Mouse (Mus musculus): ENCODE results near the gene Tshz2.

Gene Tshz2

GRCm38 (mm10) chr2:170028488-170029303 lies 395.9 kb downstream of the Tshz2 start:
- Histone ChIP-seq H3K36me3 (ENCODE audit: control insufficient read depth, insufficient read depth, low read length, poor library complexity, severe bottlenecking) (no peaks in the 10 kb centered on the region), H3K27me3 (ENCODE audit: control insufficient read depth, insufficient read depth, low read length, poor library complexity, severe bottlenecking) (no peaks in the 10 kb centered on the region)
- DNase-seq (ENCODE audit: low read depth, low spot score) = no peak

GRCm38 (mm10) chr2:170029304-170029856 lies 396.6 kb downstream of the Tshz2 start:
- DNase-seq (ENCODE audit: low read depth, low spot score) = no peak
- Histone ChIP-seq H3K36me3 (ENCODE audit: control insufficient read depth, insufficient read depth, low read length, poor library complexity, severe bottlenecking) (no peaks in the 10 kb centered on the region), H3K27me3 (ENCODE audit: control insufficient read depth, insufficient read depth, low read length, poor library complexity, severe bottlenecking) (no peaks in the 10 kb centered on the region)

- DNase-seq (ENCODE audit: low read depth, low spot score) = no peak
- no peaks in the 10 kb centered on the region for H3K36me3 ChIP-seq (ENCODE audit: control insufficient read depth, insufficient read depth, low read length, poor library complexity, severe bottlenecking)
- no peaks in the 10 kb centered on the region for H3K27me3 ChIP-seq (ENCODE audit: control insufficient read depth, insufficient read depth, low read length, poor library complexity, severe bottlenecking)
Measured at GRCm38 (mm10) chr2:170031226-170031625, 398.4 kb downstream of the Tshz2 start.

- H3K27me3 ChIP-seq (ENCODE audit: control insufficient read depth, insufficient read depth, low read length, poor library complexity, severe bottlenecking) = no peaks in the 10 kb centered on the region
- no peaks in the 10 kb centered on the region for H3K36me3 ChIP-seq (ENCODE audit: control insufficient read depth, insufficient read depth, low read length, poor library complexity, severe bottlenecking)
- no peak for DNase-seq (ENCODE audit: low read depth, low spot score)
Measured at GRCm38 (mm10) chr2:170031872-170032271, 399.1 kb downstream of the Tshz2 start.

GRCm38 (mm10) chr2:170033219-170033618 lies 400.4 kb downstream of the Tshz2 start:
- no peaks in the 10 kb centered on the region for H3K27me3 ChIP-seq (ENCODE audit: control insufficient read depth, insufficient read depth, low read length, poor library complexity, severe bottlenecking)
- DNase-seq (ENCODE audit: low read depth, low spot score) = no peak
- H3K36me3 ChIP-seq (ENCODE audit: control insufficient read depth, insufficient read depth, low read length, poor library complexity, severe bottlenecking) = no peaks in the 10 kb centered on the region

GRCm38 (mm10) chr2:170034794-170035193 lies 402.0 kb downstream of the Tshz2 start:
- no peaks in the 10 kb centered on the region for H3K36me3 ChIP-seq (ENCODE audit: control insufficient read depth, insufficient read depth, low read length, poor library complexity, severe bottlenecking)
- H3K27me3 ChIP-seq (ENCODE audit: control insufficient read depth, insufficient read depth, low read length, poor library complexity, severe bottlenecking) = no peaks in the 10 kb centered on the region
- DNase-seq (ENCODE audit: low read depth, low spot score) = no peak

GRCm38 (mm10) chr2:170036791-170037241 lies 404.0 kb downstream of the Tshz2 start:
- Histone ChIP-seq H3K36me3 (ENCODE audit: control insufficient read depth, insufficient read depth, low read length, poor library complexity, severe bottlenecking) (no peaks in the 10 kb centered on the region), H3K27me3 (ENCODE audit: control insufficient read depth, insufficient read depth, low read length, poor library complexity, severe bottlenecking) (no peaks in the 10 kb centered on the region)
- DNase-seq (ENCODE audit: low read depth, low spot score) = no peak

GRCm38 (mm10) chr2:170037346-170037745 lies 404.5 kb downstream of the Tshz2 start:
- H3K36me3 ChIP-seq (ENCODE audit: control insufficient read depth, insufficient read depth, low read length, poor library complexity, severe bottlenecking) = no peaks in the 10 kb centered on the region
- H3K27me3 ChIP-seq (ENCODE audit: control insufficient read depth, insufficient read depth, low read length, poor library complexity, severe bottlenecking) = no peaks in the 10 kb centered on the region
- DNase-seq (ENCODE audit: low read depth, low spot score) = no peak

GRCm38 (mm10) chr2:170039772-170040171 lies 407.0 kb downstream of the Tshz2 start:
- Histone ChIP-seq H3K36me3 (ENCODE audit: control insufficient read depth, insufficient read depth, low read length, poor library complexity, severe bottlenecking) (no peaks in the 10 kb centered on the region), H3K27me3 (ENCODE audit: control insufficient read depth, insufficient read depth, low read length, poor library complexity, severe bottlenecking) (no peaks in the 10 kb centered on the region)
- no peak for DNase-seq (ENCODE audit: low read depth, low spot score)

- H3K27me3 ChIP-seq (ENCODE audit: control insufficient read depth, insufficient read depth, low read length, poor library complexity, severe bottlenecking) = no peaks in the 10 kb centered on the region
- no peaks in the 10 kb centered on the region for H3K36me3 ChIP-seq (ENCODE audit: control insufficient read depth, insufficient read depth, low read length, poor library complexity, severe bottlenecking)
- no peak for DNase-seq (ENCODE audit: low read depth, low spot score)
Measured at GRCm38 (mm10) chr2:170041101-170041500, 408.3 kb downstream of the Tshz2 start.

GRCm38 (mm10) chr2:170042471-170043213 lies 409.8 kb downstream of the Tshz2 start:
- Histone ChIP-seq H3K27me3 (ENCODE audit: control insufficient read depth, insufficient read depth, low read length, poor library complexity, severe bottlenecking) (no peaks in the 10 kb centered on the region), H3K36me3 (ENCODE audit: control insufficient read depth, insufficient read depth, low read length, poor library complexity, severe bottlenecking) (no peaks in the 10 kb centered on the region)
- no peak for DNase-seq (ENCODE audit: low read depth, low spot score)

GRCm38 (mm10) chr2:170043290-170043689 lies 410.5 kb downstream of the Tshz2 start:
- Histone ChIP-seq H3K36me3 (ENCODE audit: control insufficient read depth, insufficient read depth, low read length, poor library complexity, severe bottlenecking) (no peaks in the 10 kb centered on the region), H3K27me3 (ENCODE audit: control insufficient read depth, insufficient read depth, low read length, poor library complexity, severe bottlenecking) (no peaks in the 10 kb centered on the region)
- DNase-seq (ENCODE audit: low read depth, low spot score) = no peak

GRCm38 (mm10) chr2:170045896-170046295 lies 413.1 kb downstream of the Tshz2 start:
- no peaks in the 10 kb centered on the region for H3K36me3 ChIP-seq (ENCODE audit: control insufficient read depth, insufficient read depth, low read length, poor library complexity, severe bottlenecking)
- peak; percentile 19 for DNase-seq (ENCODE audit: low read depth, low spot score)
- no peaks in the 10 kb centered on the region for H3K27me3 ChIP-seq (ENCODE audit: control insufficient read depth, insufficient read depth, low read length, poor library complexity, severe bottlenecking)

GRCm38 (mm10) chr2:170046371-170047145 lies 413.7 kb downstream of the Tshz2 start:
- H3K36me3 ChIP-seq (ENCODE audit: control insufficient read depth, insufficient read depth, low read length, poor library complexity, severe bottlenecking) = no peaks in the 10 kb centered on the region
- no peak for DNase-seq (ENCODE audit: low read depth, low spot score)
- no peaks in the 10 kb centered on the region for H3K27me3 ChIP-seq (ENCODE audit: control insufficient read depth, insufficient read depth, low read length, poor library complexity, severe bottlenecking)
